Mouse (Mus musculus) cerebellum, adult 2 months (tissue): ENCODE results near the gene Gxylt2.

Experiments
- CTCF ChIP-seq: fragments of 200-500 bp; IDR thresholded peaks from 2 replicates; pipeline ENCODE4 v1.5.1; 2011; ENCODE audit warnings: low read depth, mild to moderate bottlenecking, control low read depth, low read length, moderate library complexity, borderline replicate concordance; ENCODE audit not compliant: insufficient read depth
- POLR2A ChIP-seq: fragments of 200-500 bp; IDR thresholded peaks from 2 replicates; pipeline ENCODE4 v1.6.1; 2011; ENCODE audit warnings: low read length, control low read depth, borderline replicate concordance; ENCODE audit not compliant: insufficient read depth

GRCm38 (mm10) chr6:100821367-100821766 is 116.8 kb downstream of the Gxylt2 start:
- TF ChIP-seq CTCF (no peak), POLR2A (no peak)
